Mouse (Mus musculus): Measurements from ENCODE around the gene Kcnab2.

Gene Kcnab2

DNA sequence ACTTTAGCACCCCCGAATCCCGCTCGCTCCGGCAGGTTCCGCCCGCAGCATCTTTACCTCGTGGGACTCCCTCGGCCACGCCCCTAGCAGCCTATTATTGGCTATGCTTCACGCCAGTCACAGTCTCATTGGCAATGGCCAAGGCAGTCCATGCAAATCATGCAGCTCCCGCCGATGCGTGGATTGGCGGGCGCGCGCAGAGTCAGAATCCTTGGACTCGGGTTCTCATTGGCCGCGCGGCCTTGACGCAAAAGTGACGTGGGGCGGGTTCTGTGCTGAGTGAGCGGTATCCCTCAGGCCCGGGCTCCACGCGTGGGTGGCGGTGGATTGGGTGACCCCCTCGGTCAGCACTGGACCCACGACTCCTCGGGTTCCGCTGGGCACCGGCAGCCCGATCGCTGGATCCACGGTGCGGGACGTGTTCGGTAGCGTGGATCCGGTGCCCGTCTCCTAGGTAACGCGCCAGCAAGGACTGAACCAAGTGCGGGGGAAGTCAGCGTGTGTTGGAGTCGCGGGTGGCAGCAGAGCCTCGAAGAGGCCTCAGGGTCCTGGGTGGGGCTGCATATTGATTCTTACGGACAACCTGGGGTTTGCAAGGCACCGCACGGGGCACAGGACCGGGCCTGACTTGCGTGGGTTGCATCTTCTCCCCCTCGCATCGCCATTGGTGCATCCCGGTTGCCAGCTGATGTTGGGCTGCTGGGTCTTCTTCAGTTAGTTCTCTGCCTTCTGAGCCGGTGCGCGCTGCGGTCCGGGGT lies at the start of gene Kcnab2:
Kcnab2 (minus strand) TSS at position 406 of the 758 bp plus-strand sequence.
- DNase-seq, result peak; percentile 99

DNA sequence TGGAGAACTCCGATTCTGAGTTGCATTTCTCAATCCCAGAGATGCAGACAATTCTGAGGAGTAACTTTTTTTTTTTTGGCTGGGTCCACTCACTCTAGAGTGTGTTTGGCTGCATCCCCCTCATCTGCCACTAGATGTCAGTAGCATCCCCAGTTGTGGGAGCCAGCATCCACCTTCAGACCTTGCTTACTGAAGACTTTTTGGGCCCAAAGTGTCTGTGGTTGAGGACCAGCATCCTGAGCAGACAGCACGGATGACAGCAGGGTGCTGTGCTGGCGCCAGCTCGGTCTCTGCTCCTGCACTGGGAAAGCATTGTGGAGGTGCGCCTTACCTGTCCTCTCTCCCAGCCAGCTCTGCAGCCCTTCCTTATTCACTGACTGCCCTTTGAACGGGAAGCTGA lies 42.4 kb upstream of the Kcnab2 start:
- peak; percentile 54 for DNase-seq

DNA sequence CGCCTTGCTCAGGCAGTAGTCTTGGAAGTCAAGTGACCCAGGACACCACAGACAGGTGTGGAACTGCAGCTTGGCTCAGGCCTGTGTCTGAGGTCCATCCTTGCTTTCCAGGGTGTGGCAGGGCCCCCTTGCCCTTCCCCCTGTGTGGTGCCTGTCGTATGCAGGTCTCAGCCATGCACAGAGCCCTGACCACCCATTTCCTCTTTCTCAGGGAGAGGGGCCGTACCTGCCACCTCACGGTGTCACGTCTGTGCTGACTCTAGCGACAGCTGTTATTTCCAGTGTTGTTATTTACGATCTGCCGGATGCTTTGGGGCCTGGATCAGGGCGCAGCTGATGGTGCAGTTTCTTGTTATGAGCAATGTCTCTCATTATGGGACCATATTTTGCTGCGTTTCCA lies 41.4 kb upstream of the Kcnab2 start:
- no peak for DNase-seq

DNA sequence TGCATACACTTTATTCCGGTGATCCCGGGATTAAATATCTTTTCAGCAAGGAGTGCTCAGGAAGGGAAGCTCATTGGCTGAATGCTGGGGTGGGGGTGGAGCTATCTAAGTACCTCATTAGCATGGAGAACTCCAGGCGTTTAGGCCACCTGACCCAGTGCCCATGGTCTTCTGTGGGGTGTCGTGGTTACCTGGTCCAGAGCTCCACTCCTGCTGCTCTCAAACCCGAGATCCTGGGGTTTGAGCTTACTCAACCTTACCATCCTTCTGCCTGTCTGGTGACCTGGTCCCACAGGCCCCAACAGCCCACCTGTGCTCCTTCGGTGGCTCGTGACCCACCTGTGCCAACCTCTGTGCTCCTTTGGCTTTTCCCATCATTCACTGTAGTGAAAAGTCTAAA lies 37.2 kb upstream of the Kcnab2 start:
- DNase-seq, result no peak

DNA sequence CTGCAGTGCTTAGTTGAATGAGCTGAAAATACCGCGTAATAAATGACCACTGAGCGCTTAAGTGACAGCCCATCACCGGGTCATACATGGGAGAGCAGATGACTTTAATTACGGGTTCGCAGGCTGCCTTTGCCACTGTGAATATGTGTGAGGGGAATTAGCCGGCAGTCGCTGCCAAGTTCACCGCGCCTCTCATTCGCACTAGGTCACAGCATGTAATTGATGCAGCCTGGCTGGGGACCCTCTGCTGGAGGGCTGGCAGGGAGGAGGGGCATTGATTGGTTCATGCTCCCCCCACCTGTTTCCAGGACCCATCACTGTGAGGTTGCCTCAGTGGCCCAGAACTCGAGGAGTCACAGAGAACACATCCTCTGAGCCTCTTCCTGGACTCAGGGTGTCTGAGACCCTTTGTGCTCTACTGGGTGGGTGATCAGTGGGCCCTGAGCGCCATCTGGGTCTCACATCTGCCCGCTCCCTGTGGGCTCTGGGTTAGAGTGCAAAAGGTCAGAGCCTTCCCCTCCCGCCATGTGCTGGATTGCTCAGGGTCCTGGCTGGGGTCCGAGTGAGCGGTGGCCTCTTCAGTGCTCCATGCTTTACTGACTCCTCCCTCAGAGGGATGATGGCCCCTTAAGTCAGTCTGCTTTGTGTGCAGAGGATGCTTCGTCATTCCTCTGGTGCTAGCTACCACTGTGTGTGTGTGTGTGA lies 34.7 kb upstream of the Kcnab2 start:
- no peak for DNase-seq

DNA sequence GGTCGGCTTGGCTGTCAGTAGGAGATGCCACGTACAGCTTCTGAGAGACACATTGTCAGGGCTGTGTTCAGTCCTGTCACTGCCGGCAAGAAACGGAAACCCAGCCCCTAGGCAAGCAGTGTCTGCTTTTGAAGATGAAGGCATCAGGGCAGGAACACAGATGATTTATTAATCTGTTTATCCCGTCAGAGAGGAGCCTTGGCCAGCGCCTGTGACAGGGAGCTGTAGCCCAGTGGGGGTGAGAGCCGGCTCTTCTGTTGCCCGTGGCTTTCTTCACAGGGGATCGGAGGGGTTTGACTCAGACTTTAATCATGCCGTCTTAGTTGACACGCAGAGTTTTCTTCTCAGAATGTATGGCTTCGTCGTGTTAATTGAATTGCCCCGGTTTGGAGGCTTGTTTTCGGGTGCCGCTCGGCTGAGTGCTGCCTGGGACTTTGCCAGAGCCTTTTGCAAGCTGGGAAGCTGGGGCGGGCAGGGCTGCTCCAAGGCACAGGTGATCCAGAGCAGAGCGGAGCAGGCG lies 16.7 kb upstream of the Kcnab2 start:
- peak; percentile 25 for DNase-seq

DNA sequence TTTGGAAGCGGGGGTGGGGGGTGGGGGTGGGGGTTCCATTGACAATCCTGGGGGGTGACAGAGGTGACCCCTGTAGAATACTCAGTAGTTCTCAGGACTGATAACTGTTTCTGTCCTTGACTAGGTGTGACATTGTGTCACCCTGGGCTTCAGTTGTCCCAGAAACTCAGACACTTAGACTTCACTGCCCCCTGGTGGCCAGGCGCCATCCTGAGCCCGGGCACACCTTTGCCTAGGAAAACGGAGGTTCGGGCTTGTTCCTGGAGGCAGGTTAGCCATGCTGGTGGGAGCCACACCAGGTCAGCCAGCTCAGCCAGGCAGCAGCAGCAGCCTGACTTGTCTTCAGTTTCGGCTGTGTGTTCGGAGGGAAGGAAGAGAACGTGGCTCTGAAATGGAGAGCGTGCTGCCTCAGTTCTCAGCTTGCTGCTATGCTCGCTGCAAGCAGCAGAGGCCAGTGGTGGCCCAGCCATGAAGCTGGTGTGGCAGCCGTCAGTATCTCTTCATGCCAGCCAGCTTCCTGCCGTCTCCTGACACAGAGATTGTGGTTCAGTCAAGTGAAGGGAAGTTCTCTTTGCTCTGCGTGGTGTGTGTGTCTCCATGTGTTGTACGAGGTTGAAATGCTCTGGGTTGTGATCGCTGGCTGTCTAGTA lies 13.7 kb upstream of the Kcnab2 start:
- DNase-seq, result peak; percentile 75

DNA sequence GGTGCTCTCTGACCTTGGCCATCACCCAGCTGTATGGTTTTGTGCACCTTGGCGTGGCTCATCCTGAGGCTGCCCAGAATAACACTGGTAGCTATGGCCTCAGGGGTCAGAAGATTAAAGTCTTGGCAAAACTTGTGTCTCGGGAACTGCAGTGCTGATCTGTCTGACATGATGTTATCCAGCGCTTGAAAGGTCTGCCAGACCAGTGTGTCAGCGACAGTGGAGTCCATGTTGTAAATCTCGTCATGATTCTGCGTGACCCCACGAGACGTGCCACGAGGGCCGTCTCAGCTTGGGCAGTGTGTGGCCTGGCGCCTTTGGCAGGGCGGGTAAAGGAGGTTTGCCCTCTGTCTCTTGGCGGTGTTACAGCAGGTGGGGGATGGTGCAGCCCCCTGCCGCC lies 12.6 kb upstream of the Kcnab2 start:
- DNase-seq, result no peak

DNA sequence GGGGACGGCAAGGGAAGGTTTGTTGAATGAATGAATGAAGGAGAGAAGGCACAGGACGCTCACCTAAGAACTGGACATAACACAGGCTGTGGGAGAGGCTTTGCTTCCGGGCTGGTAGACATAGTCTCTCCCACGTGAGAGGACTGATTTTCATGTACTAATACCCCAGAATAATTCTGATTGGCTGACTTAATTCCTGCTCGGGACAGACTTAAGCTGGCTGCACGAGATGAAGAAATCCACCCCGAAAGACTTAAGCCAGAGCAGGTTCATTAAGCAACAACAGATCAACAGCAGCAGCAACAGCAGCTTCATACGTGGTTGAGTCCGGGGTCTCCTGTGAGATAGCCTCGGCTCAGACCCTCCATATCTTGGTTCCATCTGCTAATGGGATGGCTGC lies 10.4 kb upstream of the Kcnab2 start:
- no peak for DNase-seq

DNA sequence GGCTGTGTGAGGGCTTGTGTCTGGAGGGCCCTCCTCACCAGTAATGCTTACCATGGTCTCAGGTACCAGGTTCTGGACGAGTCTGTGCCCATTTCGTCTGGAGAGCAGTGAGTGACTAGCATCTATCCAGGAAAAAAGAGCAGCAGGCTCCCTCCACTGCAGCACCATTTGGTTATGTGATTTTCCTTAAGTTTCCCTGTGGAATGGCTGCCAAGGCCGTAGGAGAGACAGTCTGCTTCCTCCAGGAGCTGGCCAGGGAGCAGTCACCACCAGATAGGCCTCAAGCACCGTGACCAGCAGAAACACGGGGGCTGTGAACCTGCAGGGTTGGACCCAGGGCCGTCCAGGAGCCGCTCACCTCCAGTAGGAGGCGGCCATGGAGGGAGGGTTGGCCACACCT lies 2.8 kb upstream of the Kcnab2 start:
- no peak for DNase-seq

DNA sequence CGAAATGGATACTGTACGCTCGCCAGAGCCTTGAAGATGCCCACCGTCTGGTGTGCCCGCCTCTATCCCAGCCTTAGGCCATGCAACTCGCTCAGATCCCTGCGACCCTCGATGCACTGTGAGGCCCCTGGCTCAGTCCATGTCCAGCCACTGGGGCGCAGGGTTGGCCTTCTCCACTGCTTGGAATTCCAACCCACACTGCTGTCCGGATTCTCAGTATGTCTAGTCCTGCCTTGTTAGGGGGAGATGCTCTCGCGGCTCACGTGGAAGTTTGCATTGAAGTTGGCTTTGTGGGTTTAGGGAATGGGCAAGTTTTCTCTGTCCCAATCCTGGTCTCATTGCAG lies 525 bp upstream of the Kcnab2 start:
- no peak for DNase-seq

DNA sequence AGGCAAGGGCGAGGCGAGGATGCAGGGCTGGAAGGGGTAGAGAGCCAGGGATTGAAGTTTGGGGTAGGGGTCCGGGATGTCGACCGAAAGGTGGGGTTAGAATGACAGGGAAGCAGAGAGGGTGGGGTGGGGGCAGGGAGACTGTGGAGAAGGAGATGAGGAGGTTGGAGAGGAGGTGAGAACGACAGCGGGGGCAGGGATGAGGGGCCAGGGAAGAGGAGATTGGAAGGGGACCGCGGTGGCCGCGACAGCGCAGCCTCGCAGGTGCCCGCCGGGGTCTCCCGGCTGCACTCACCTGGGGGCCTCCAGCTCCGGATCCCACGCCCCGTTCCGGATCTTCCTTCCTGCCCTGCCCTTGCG lies 585 bp downstream of the Kcnab2 start:
- DNase-seq, result no peak

DNA sequence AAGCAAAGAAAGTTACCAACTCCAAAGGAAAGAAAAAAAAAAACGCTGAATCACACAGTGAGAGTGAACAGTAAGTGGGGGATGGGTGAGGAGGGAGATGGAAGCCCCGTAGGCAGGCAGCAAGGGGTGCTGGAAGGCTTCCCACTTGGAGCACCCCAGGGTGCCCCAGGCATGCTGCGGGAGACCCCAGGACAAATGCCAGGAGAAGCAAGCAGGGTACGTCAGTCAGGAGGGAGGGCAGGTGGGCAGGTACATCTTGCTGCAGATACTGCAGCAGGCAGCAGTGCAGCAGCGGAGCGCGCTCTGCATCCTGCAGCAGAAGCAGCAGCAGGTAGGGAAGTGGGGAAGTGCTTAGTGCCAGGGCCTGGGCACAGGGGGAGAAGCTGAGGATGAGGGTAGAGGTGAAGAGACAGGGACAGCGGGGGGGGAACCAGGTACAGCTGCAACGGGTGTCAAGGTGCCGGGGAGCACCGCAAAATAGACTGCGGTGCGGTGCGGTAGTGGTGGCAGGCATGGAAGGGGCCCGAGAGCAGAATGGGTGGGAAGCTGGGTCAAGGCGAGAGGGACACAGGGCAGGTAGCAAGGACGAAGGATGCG lies 1.1 kb downstream of the Kcnab2 start, which contains the start of gene Nphp4:
Nphp4 (plus strand) TSS at position 280 of the 597 bp plus-strand sequence.
- DNase-seq, result no peak

DNA sequence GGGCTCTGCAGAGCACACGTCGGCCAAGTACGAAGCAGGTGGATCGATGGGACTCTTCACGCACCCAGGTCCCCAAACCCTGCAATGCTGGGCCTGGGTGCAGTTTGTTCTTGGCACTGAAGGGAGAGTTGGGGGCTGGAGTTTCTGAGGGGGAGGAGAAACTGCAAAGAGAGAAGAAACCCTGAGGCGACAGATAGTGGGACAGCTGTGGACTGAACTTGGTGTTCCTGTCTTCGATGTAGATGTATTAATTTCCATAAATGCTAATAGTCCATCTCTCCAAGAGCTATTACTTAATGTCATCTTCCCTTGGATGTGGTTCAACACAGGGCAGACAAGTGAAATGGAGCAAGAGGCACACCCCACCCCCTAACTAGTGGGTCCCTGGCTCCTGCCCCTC lies 1.7 kb downstream of the Kcnab2 start:
- no peak for DNase-seq

DNA sequence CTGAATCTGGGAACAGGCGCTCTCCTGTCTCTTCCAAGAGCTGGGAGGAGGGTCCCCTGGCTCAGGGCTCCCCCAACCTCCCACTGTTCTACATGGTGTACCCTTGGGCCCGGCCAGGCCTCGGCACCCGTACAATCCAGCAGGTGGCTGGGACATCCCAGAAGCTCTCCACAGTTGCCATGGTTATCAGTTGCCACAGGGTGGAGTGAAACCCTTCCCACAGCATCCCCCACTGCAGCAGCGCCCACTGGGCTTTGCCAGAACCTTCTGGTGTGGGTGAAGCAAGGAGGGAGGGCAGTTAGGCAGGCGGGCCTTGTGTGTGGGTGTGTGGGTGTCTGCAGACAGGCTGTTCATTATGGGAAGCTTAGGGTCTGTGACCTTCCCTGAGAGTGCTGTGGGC lies 9.7 kb downstream of the Kcnab2 start:
- no peak for DNase-seq

DNA sequence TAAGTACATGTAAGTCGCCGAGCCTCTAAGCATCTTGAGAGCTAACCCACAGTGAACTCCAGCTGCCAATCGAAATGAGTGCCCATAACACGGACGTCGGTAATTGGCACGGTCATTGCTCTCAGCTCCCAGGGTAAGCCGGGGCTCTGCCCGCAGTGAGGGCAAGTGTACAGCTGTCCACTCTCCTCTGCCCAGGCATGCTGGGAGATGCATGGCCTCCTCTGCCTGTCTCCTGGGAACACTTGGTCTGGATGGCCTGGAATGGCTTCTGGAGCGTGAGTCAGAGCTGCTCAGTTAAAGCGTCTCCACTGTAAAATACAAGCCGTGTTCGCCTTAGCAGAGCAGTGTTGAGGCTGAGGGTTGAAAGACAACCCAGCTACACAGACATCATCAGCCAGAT lies 11.1 kb downstream of the Kcnab2 start:
- DNase-seq, result no peak

DNA sequence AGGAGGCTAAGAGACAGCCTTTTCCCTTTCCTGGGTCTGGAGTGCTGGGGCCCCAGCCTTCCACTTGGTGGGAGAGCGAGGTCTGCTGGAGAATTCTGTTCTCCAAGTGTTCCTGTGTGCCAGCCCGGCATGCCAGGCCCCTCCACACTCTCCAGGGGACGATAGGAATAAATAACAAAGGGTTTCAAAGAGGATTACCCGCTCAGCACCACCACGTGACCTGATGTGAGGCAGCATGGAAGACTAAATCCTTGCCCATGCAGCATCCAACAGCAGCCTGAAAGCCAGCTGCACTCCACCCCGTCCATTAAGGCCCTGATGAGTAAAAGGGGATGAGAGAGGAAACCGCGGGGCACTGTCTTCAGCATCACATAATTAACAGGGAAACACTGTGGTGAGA lies 12.6 kb downstream of the Kcnab2 start:
- DNase-seq, result no peak

DNA sequence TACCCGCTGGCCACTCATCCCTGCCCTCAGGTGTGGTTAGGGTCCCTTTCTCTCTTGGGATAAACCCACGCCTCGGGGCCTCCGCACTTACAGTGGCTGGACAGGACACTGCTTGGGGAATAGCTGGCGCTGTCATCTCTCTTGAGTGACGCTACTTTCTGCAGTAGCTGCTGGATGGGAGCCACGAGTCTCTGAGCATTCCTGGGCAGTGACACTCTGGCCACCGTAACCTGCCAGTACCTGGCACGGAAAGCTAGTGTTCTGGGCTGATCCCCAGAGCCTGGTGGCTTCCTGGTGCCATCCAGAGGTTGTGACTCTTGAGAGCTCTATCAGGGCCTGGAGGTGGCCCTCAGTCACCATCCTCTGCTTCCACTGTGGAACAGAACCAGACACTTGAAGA lies 14.5 kb downstream of the Kcnab2 start:
- DNase-seq, result no peak

DNA sequence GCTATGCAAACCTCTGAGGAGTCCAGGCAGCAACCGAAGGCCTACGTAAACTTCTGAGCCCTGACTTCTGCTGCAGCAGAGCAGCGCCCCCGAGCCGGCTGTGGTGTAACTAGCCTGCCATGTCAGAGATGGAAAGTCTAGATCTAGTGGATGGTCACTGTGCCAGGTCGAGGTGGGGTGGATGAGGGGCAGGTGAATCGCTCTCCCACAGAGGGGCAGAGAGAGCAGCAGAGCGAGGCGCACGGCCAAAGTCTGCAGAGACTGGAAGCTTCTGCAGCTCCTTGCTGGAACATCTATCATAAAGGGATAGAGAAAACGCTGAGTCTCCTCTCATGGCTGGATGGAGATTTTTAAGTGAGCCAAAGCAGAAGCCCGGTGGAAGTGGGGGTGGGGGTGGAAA lies 15.2 kb downstream of the Kcnab2 start:
- DNase-seq, result peak; percentile 70

DNA sequence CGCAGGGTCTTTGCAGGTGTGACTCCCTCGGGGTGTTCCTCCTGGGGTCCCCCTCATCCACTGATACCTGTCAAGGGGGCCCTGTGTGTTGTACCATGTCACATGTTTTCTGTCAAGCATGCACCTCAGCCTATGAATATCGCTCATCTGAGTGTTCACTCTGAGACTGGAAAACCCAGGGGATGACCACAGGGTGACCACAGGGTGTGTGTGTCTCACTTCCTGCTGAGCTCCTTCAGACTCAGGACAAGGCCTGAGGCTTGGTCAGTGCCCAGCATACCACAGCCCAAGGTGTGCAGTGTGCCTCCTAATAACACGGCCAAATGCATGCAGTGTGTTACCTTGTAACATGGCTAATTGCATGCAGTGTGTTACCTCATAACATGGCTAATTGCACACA lies 20.0 kb downstream of the Kcnab2 start:
- no peak for DNase-seq

DNA sequence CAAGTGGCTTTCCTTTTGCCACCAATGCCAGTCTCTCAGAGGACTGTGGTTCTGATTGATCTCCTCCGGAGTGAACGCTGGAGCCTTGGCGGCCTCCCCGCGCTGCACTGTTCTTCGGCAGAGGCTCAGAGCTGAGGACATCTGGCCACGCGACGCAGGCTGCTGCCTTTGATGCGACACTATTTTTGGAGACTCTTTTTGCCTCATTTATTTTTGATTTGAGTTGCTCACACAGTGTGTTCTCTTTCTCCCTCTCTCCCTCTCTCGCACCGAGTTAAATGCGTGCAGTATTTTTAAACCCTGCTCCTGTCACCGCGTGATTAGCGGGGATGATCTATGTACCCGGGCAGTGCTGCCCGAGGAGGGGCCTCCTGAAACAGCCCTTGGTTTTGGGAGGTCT lies 21.1 kb downstream of the Kcnab2 start:
- DNase-seq, result no peak

DNA sequence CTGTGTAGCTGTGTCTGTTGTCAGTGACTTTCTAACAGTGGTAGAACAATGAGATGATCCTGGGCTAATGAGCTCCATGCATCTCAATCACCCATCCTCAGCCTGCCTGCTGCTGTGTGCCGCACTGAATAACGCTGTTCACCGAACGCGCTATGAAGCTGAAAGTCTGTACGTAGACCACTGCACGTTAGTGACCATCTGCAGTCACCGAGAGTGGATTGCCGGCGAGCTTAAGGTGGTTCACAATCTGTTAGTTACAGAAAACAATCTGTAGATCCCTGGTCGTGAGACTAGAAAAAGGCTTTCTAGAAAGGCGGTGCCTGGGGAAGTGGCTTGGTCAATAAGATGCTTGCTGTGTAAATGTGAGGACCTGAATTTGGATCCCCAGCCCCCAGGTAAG lies 23.5 kb downstream of the Kcnab2 start:
- no peak for DNase-seq

DNA sequence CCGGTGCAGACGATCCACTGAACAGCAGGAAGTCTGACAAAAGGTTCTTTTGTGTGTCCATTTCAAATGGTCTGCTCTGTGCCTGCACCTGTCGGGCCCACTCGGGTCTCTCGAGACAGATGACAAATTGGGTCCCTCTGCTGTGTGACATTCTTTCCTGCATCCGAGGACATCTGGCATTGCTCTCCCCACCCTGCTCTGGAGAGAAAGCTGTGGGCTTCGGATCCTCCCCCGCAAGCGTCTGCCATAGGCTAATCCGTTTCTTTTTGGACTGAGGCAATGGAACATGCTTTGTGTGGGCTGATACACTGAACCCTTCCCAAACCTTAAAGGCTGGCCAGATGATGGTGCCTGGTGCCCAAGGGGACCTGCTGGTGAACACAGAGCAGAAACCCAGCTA lies 24.6 kb downstream of the Kcnab2 start:
- no peak for DNase-seq

DNA sequence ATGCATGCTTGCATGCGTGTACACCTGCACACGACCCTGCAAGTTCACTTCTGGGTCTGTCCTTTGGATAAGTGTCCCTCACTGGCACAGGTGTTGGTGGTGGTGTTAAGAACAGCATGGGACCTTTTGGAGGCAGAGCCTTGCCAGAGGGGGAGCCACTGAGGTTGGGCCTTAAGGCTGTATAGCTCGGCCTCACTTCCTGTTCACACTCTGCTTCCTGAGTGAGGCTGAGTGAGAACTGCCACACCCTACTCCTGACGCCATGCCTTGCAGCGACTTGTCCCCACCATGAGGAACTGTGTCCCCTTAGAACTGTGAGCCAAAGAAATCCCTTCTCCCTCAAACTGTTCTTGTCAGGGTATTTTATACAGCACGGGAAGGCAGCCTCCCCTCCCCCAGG lies 26.3 kb downstream of the Kcnab2 start:
- no peak for DNase-seq

All from kidney, postnatal 14 days (tissue).